Mouse (Mus musculus) spleen, adult 2 months (tissue): ENCODE results near the gene Tmem132d. TPM values are rescaled to one million over a fixed set of nuclear protein-coding genes. Genes with fewer than 3 reads are reported as not detected.
"Not testable (repeated sequence)": the region's sequence is repeated elsewhere in the genome, so short reads cannot be mapped to it uniquely, and the experiment has no call there.

Experiments
- DNase-seq, 2 experiments: peaks; one replicate each; pipeline versions ENCODE4 v3.0.0 to v3.0.0-alpha.2; 2012 to 2021; ENCODE audit warnings: low spot score in 2 of 2, low read depth in 1 of 2
- H3K27ac ChIP-seq: fragments of 200-500 bp; 2 replicates; pipeline ENCODE4 v1.5.1; 2012; ENCODE audit warnings: low read length, inconsistent platforms; ENCODE audit not compliant: insufficient read depth
- H3K27me3 ChIP-seq: fragments of 200-500 bp; 2 replicates; pipeline ENCODE4 v1.6.1; 2012; ENCODE audit warnings: mild to moderate bottlenecking, moderate library complexity, low read length, inconsistent platforms; ENCODE audit not compliant: control insufficient read depth, insufficient read depth
- H3K36me3 ChIP-seq: fragments of 200-500 bp; 2 replicates; pipeline ENCODE4 v1.6.1; 2012; ENCODE audit warnings: mild to moderate bottlenecking, low read length, inconsistent platforms; ENCODE audit not compliant: control insufficient read depth, insufficient read depth
- H3K4me1 ChIP-seq: fragments of 200-500 bp; 2 replicates; pipeline ENCODE4 v1.6.1; 2011; ENCODE audit warnings: inconsistent platforms; ENCODE audit not compliant: control insufficient read depth, insufficient read depth, insufficient read length
- H3K4me3 ChIP-seq: fragments of 200-500 bp; 2 replicates; pipeline ENCODE4 v1.5.1; 2011; ENCODE audit warnings: mild to moderate bottlenecking, inconsistent platforms; ENCODE audit not compliant: insufficient read depth, insufficient read length; ENCODE audit errors: extremely low read depth
- CTCF ChIP-seq: fragments of 200-500 bp; IDR thresholded peaks from 2 replicates; pipeline ENCODE4 v1.5.1; 2011; ENCODE audit warnings: mild to moderate bottlenecking, inconsistent platforms; ENCODE audit not compliant: insufficient read depth, insufficient read length, insufficient replicate concordance; ENCODE audit errors: extremely low read depth
- POLR2A ChIP-seq: fragments of 200-500 bp; IDR thresholded peaks from 2 replicates; pipeline ENCODE4 v1.6.1; 2011; ENCODE audit warnings: low read depth, low read length, inconsistent platforms
- WGBS: fragments of 180-500 bp; shearing (Covaris S2); methylation state at CpG from one replicate; pipeline ENCODE4 v1.1.7; 2018; 5-methylcytosine and 5-hydroxymethylcytosine counted together
- polyA plus RNA-seq: library from polyadenylated mRNA; depleted of rRNA; stranded (reverse); fragments of >200 nt; gene quantifications from 2 replicates; pipeline ENCODE4 v1.2.3, GENCODE M21; 2012

Tmem132d gene
- polyA plus RNA-seq, 1 experiment, result not detected

- 80% methylated on average over 16 of the region's 16 CpGs for WGBS
- no peaks in the 10 kb centered on the region for H3K36me3 ChIP-seq
- H3K4me1 ChIP-seq, result no peaks in the 10 kb centered on the region
- no peak for DNase-seq
- H3K27me3 ChIP-seq, result no peaks in the 10 kb centered on the region
- TF ChIP-seq CTCF (no peak), POLR2A (no peak)
- no peak overlapping the region for H3K27ac ChIP-seq
- H3K4me3 ChIP-seq, result no peak overlapping the region
These were observed 478.6 kb downstream of the Tmem132d start for GRCm38 (mm10) chr5:127954231-127954790.

DNA sequence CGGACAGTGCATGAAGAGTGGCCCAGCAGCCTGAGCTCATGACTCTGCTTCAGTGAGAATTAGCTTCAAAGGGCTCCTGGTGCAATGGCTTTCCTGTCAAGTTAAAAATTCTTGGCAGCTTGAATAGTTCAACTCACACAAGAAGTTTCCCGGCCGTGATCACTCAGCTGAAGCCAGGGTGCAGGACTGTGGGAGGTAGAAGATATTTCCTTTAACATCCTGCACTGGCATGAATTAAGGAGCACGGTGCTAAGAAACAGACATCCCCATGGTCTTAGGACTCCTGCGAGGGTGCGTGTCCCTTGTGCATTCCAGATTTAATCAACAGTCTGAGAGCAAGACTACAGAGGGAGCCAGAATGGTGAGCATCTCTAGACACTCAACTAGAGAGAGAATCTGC is 480.1 kb downstream of the Tmem132d start:
- Histone ChIP-seq H3K4me1 (no peaks in the 10 kb centered on the region), H3K27me3 (no peaks in the 10 kb centered on the region), H3K27ac (no peak overlapping the region), H3K4me3 (no peak overlapping the region), H3K36me3 (no peaks in the 10 kb centered on the region)
- no peak for DNase-seq
- TF ChIP-seq CTCF (no peak), POLR2A (no peak)
- WGBS, result 87% methylated on average over 6 of the region's 6 CpGs

GRCm38 (mm10) chr5:127950574-127950973 is 482.3 kb downstream of the Tmem132d start:
- Histone ChIP-seq H3K27me3 (no peaks in the 10 kb centered on the region), H3K4me3 (no peak overlapping the region), H3K27ac (no peak overlapping the region), H3K4me1 (no peaks in the 10 kb centered on the region), H3K36me3 (no peaks in the 10 kb centered on the region)
- TF ChIP-seq POLR2A, result no peak
- TF ChIP-seq CTCF, result no peak
- DNase-seq, result no peak
- WGBS, result 82% methylated on average over 4 of the region's 4 CpGs

DNA sequence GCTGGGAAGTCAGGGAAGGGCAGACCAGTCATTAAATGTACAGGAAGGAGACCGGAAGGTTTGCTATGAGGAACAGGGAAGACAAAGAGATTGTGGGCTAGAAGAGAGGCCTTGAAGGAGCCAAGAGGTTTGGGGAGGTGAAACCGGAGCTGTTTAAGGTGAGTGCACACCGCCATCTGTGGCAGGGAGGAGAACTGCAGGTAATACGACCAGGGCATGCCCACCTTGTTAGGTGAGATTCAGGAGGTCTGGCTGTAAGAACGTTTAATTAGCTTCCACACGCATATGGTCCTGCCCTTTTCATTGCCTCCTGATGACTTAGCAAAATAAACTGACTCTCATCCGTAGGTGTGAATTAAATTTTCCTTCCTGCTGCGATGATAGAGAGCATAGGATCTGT is 485.6 kb downstream of the Tmem132d start:
- Histone ChIP-seq H3K36me3 (no peaks in the 10 kb centered on the region), H3K27ac (no peak overlapping the region), H3K4me1 (no peaks in the 10 kb centered on the region), H3K4me3 (no peak overlapping the region), H3K27me3 (no peaks in the 10 kb centered on the region)
- no peak for TF ChIP-seq CTCF
- no peak for TF ChIP-seq POLR2A
- no peak for DNase-seq
- 35% methylated on average over 8 of the region's 8 CpGs for WGBS

DNA sequence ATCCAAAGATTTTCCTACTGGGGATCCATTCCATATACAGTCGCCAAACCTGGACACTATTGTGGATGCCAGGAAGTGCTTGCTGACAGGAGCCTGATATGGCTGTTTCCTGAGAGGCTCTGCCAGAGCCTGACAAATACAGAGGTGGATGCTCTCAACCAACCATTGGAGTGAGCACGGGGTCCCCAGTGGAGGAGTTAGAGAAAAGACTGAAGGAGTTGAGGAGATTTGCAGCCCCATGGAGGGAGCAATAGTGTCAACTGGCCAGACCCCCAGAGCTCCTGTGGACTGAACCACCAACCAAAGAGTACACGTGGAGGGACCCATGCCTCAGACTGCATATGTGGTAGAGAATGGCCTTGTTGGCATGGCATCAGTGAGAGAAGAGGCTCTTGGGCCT is 490.7 kb downstream of the Tmem132d start:
- H3K4me3 ChIP-seq, H3K27me3 ChIP-seq, H3K36me3 ChIP-seq, H3K4me1 ChIP-seq, DNase-seq, H3K27ac ChIP-seq: not testable (repeated sequence)
- WGBS, result 68% methylated on average over 3 of the region's 3 CpGs

- no peaks in the 10 kb centered on the region for H3K36me3 ChIP-seq
- no peak for DNase-seq
- no peak overlapping the region for H3K27ac ChIP-seq
- no peaks in the 10 kb centered on the region for H3K27me3 ChIP-seq
- no peak overlapping the region for H3K4me3 ChIP-seq
- no peak for TF ChIP-seq POLR2A
- TF ChIP-seq CTCF, result no peak
- H3K4me1 ChIP-seq, result no peaks in the 10 kb centered on the region
- 83% methylated on average over 3 of the region's 3 CpGs for WGBS
These were observed 495.0 kb downstream of the Tmem132d start for GRCm38 (mm10) chr5:127937914-127938313.

DNA sequence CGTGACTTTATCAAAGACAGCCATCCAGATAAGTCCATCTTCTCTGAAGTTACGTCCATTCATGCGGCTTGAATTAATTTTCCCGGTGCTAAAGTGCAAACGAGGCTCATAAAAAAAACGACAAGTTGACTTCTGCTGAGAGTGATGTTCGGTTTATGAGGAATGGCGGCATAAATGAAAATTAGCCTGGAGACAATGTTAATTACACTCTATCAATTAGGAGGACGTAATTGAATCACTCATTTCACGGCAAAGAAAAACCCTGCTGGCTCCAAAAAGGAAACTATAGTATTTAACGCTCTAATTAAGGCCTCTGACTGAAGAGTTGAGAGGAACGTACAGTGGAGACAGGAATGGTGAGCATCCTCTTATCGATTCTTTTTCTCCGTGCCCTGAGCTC is 503.2 kb downstream of the Tmem132d start:
- Histone ChIP-seq H3K36me3 (no peaks in the 10 kb centered on the region), H3K27me3 (no peaks in the 10 kb centered on the region), H3K4me1 (no peaks in the 10 kb centered on the region), H3K4me3 (no peak overlapping the region), H3K27ac (no peak overlapping the region)
- TF ChIP-seq CTCF (no peak), POLR2A (no peak)
- DNase-seq, result no peak
- WGBS, result 91% methylated on average over 14 of the region's 14 CpGs
